Mouse (Mus musculus) R1 (cell line): ENCODE measurements around the gene Cyp2w1.
"Not testable (repeated sequence)": the region's sequence is repeated elsewhere in the genome, so short reads cannot be mapped to it uniquely, and the experiment has no call there.

ENCODE experiments used
- DNase-seq: peaks from one replicate; pipeline ENCODE4 v3.0.0-alpha.2; 2018; ENCODE audit warnings: low read depth, low spot score

Cyp2w1 gene

GRCm38 (mm10) chr5:139383234-139383633 is 30.8 kb downstream of the Cyp2w1 start:
- no peak for DNase-seq

DNA sequence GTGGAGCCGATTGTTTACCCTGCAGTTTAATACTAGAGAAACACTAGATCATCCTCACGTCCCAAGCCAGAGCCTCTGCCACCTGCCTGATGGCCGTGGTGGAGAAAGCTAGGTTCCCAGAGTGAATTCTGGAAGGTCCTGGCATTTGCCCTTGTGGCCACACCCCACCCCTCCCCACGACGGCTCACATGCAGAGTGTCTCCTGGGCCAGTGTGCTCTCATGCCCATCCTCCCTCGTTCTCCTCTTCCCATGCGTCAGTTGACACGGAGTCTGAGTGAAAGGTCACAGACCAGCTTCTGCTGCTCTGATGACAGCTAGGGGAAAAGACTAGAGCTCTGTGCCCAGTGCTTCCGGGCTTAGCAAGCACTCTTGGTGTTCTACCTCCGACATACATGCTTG is 32.1 kb downstream of the Cyp2w1 start:
- DNase-seq = no peak

- DNase-seq = no peak
These were observed 33.6 kb downstream of the Cyp2w1 start for GRCm38 (mm10) chr5:139386047-139386446.

DNA sequence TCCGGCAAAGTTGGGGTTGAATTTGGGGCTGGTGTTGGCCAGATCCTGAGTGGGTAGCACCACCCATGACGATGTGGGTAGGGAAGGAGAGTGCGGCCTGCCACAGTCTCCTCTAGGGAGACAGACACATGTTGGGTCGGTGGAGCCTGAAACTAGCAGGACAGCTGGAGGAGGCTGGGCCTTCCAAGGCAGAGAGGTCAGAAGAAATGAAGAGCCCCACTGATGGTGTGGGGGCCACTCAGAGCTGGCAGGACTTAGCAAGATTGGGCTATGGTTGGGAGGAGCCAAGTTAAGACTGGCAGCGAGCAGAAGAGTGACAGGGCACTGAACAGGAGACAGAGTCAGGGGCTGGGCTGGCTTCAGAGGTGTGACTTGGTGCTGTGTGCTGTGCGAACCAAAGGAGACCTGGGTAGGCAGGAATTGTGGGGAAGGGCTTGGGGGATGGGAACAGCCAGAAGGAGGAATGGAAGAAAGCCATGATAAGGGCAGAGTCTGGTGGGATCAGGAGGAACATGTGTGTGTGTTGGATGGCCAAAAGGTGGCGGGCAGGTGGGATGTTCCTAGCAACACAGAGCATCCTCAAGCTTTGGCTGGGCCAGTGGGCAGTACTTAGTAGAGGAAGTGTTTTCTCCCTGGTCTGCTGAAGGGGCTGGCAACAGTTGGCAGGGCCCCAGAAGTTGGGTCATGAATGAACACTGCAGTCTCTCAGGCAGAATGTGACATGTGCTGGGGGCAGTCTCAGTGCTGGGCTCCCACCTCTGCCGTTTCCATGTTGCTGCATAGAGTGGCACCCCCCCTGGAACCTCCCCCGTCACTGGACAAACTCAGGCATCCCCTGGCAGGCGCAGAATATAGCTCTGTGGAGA is 35.1 kb downstream of the Cyp2w1 start:
- DNase-seq = no peak

DNA sequence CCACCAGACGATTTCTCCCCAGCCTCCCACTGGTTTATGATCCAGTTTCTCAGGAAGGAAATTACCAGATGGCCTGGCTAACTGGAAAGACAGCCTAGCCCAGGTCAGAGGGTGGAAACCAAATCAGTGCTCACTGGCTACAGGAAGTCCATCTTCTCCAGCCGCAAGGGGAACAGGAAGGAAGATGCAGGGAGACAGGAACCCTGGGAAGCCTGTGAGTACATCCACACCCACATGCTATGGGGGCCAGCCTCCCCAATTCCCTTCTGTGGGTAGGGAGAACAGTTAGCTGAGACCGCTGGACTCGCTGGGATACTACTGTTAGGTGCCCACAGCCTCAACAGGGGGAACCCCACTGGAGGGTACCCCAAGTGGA is 35.8 kb downstream of the Cyp2w1 start:
- no peak for DNase-seq

- DNase-seq = no peak
These were observed 36.6 kb downstream of the Cyp2w1 start for GRCm38 (mm10) chr5:139388694-139389675.

DNA sequence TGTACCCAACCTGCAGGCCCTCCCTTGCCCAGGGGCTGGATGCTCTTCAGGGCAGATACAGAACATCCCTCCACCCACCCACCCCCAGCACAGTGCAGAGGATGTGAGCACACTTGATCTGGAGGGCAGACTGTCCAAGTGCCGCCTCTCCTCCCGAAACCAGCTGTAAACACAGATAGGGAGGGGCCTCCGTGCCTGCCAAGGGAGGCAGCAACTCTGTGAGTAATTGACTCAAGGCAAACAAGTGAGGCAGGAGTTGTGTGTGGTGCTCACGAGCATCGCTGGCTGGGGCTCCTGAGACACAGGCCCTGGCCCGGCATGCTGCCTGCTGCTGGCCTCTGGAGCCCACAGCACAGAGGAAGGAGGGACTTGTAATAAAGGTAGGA is 37.3 kb downstream of the Cyp2w1 start:
- DNase-seq = no peak

- DNase-seq = not testable (repeated sequence)
These were observed 38.1 kb downstream of the Cyp2w1 start for GRCm38 (mm10) chr5:139390324-139391119.

DNA sequence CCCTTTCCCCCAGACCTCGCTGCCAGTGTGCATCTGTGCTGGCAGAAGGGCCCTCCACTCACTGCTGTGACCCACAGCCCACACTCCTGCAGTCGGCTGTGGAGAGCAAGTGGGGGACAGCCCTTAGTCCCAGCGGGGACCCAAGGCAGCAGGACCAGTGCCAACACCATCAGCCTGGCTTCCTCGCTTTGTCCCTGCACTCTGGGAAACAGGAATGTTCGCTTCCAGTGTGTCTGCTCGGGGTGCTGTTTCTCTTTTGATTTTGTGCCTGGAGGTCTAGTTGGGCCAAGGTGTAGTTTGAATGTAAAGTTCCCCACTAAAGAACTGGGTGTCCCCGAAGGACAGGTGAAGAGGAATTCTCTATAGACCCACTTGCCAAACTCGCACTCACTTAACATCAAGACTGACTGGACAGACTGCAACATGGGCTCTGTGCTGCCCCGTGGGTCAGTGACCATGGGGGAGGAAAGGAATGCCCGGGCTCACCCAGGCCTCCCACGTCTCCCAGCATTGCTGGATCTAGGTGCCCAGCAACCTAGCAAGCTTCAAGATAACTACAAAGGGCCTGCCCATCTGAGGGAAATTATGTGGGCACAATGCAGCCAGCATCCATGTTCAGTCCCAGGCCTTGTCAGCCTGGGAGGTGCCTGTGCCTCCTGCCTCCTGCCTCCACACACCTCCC is 39.0 kb downstream of the Cyp2w1 start:
- DNase-seq = no peak

- DNase-seq = peak; percentile 25
These were observed 40.1 kb downstream of the Cyp2w1 start for GRCm38 (mm10) chr5:139392219-139393196.

GRCm38 (mm10) chr5:139393197-139393588 is 40.8 kb downstream of the Cyp2w1 start:
- no peak for DNase-seq

- no peak for DNase-seq
These were observed 42.0 kb downstream of the Cyp2w1 start for GRCm38 (mm10) chr5:139394399-139394798.

DNA sequence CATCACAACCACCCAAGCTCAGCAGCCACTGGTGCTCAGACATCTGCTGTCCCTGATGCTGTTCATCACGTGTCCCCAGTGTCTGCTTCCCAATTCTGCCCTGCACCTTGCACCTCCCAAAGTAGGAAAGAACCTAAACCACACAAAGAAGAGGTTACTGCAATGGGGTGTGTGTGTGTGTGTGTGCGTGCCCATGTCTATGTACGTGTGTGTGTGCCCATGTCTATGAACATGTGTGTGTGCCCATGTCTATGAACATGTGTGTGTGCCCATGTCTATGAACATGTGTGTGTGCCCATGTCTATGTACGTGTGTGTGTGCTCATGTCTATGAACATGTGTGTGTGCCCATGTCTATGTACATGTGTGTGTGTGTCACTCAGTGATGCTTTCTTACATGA is 43.1 kb downstream of the Cyp2w1 start:
- DNase-seq = no peak

DNA sequence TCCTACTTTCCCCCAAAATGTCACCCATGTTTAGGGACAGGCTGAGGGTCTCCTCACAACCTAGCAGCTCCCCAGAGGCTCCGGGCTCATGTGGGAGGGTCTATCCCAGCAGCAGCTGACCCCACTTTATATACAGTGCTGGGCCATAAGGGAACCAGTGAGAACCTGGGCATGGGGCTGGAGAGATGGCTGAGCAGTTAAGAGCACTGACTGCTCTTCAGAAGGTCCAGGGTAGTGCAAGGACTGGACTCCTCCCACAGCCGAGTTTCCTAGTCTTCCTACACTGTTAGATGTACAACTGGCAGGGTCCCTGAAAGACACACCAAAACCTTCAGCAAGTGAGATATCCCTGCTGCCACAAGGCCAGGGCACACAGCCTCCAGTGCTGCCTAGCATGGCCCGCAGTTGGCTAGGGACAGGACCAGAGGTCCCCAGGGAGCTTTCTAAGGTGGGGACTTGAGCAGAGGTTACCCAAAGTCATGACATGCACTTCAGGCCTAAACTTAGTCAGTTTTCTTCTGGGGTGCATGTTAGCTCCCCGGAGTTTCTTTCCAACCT is 45.0 kb downstream of the Cyp2w1 start:
- no peak for DNase-seq

DNA sequence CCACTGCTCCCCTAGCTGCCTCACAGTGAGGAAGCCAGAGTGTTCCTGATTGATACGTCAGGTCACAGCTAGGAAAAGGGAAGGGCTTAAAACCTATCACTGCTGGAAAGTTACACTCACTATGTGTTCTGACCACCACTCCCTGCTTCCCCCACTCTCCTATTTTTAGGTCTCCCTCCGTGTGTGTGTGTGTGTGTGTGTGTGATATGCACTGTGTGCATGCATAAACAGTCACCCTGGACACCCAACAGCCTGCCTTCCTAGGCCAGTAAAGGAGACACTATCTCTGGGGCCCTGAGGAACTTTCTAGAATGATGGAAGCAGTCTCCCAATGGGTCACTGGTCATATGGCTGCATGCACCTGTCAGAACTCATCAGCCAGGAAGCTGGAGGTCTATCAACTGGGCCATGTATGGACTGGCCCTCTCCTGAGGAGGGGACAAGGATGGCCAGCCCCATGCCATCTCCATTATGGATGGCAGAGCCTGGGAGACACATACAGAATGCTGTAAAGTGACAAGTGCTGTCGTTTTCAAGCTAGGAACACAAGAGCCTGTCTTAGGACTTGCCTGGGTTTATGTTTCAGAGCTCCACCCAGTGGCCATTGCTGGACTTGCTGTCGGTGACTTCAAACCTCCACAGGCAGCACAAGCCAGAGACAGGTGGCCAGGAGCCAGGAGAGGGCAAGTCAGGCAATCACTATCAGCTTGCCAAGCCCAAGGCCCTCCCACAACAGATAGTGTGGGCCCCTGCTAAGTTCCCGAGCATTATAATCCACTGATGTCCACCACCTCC is 45.7 kb downstream of the Cyp2w1 start:
- DNase-seq = peak; percentile 80

- no peak for DNase-seq
These were observed 46.4 kb downstream of the Cyp2w1 start for GRCm38 (mm10) chr5:139398786-139399185.

- DNase-seq = no peak
These were observed 47.6 kb downstream of the Cyp2w1 start for GRCm38 (mm10) chr5:139399991-139400390.

GRCm38 (mm10) chr5:139402106-139402505 is 49.7 kb downstream of the Cyp2w1 start:
- no peak for DNase-seq
